20 mouse cellular contexts compared by ENCODE assay signal in genomic region chr6:9133589-9134279, GRCm38 (mm10).
DNase-seq lines count a peak whose midpoint lies in the region; ATAC-seq and TF ChIP-seq lines count a peak whose summit lies in the region.
"Had no signal": no experiment of that assay in that cellular context is flagged by ENCODE, and none has a peak within 500 bp of the region (broad histone marks: within the 10 kb centered on the region; RNA-seq: fewer than 3 reads in every experiment).

No protein-coding gene starts in this region.

- no peaks in the 10 kb centered on the region for H3K36me3 ChIP-seq in forebrain, embryonic 15.5 days
- no peaks in the 10 kb centered on the region for H3K36me3 ChIP-seq in forebrain, embryonic 10.5 days (replicated peaks)
- H3K36me3 ChIP-seq in midbrain, embryonic 14.5 days (ENCODE audit: control insufficient read depth, insufficient read depth, low read length), result no peaks in the 10 kb centered on the region
- no peaks in the 10 kb centered on the region for H3K36me3 ChIP-seq in midbrain, embryonic 16.5 days (ENCODE audit: control insufficient read depth, insufficient read depth, low read length)
- H3K36me3 ChIP-seq: hindbrain, embryonic 12.5 days; hindbrain, embryonic 15.5 days had no signal

- H3K27ac ChIP-seq in forebrain, embryonic 15.5 days (replicated peaks), result 0 out of 2 replicates have a peak overlapping the region, but pooled peaks have one; percentile 0
- no peak overlapping the region for H3K27ac ChIP-seq in forebrain, embryonic 10.5 days
- H3K27ac ChIP-seq in midbrain, embryonic 14.5 days (replicated peaks; ENCODE audit: low read depth, low read length), result no peak overlapping the region
- no peak overlapping the region for H3K27ac ChIP-seq in midbrain, embryonic 16.5 days (ENCODE audit: low read length)
- H3K27ac ChIP-seq: gastrocnemius, adult 2 months; hindbrain, embryonic 12.5 days; hindbrain, embryonic 15.5 days had no signal

- DNase-seq in forebrain, embryonic 10.5 days (ENCODE audit: extremely low spot score, low spot score), result no peak
- DNase-seq in midbrain, embryonic 14.5 days, result peak; percentile 16
- peak; percentile 61 for DNase-seq in brain, embryonic 14.5 days (ENCODE audit: low read depth)
- DNase-seq in frontal cortex, postnatal 25 days (ENCODE audit: low spot score in 2 of 2), result no peak
- DNase-seq: adrenal gland, adult 8-10 months; adrenal gland, postnatal 25 days; cerebellum, adult 18-20 months; cerebellum, adult 9-10 months; cerebellum, postnatal 14 days; gastrocnemius, adult 2 months; gastrocnemius, postnatal 14 days; heart, adult 11 months had no signal

- TF ChIP-seq POLR2A in brain, embryonic 14.5 days (IDR thresholded peaks at IDR 0.05; ENCODE audit: borderline replicate concordance, extremely low read depth, insufficient read depth, insufficient read length, poor library complexity, severe bottlenecking), result no peak

- no peaks in the 10 kb centered on the region for H3K27me3 ChIP-seq in forebrain, embryonic 15.5 days
- no peaks in the 10 kb centered on the region for H3K27me3 ChIP-seq in forebrain, embryonic 10.5 days (ENCODE audit: poor library complexity, severe bottlenecking)
- H3K27me3 ChIP-seq in midbrain, embryonic 14.5 days (ENCODE audit: control insufficient read depth, insufficient read depth, low read length), result no peaks in the 10 kb centered on the region
- no peaks in the 10 kb centered on the region for H3K27me3 ChIP-seq in midbrain, embryonic 16.5 days (ENCODE audit: control insufficient read depth, insufficient read depth, low read depth, low read length)
- H3K27me3 ChIP-seq: hindbrain, embryonic 12.5 days; hindbrain, embryonic 15.5 days had no signal

- H3K4me2 ChIP-seq in forebrain, embryonic 15.5 days (replicated peaks), result no peak overlapping the region
- no peak overlapping the region for H3K4me2 ChIP-seq in midbrain, embryonic 14.5 days (ENCODE audit: low read length)
- no peak overlapping the region for H3K4me2 ChIP-seq in midbrain, embryonic 16.5 days (ENCODE audit: low read length)
- H3K4me2 ChIP-seq: heart, embryonic 11.5 days; hindbrain, embryonic 12.5 days; hindbrain, embryonic 15.5 days had no signal

- WGBS in forebrain, embryonic 15.5 days, result 49% methylated on average over 3 of the region's 3 CpGs
- 78% methylated on average over 3 of the region's 3 CpGs for WGBS in forebrain, embryonic 10.5 days
- WGBS in midbrain, embryonic 14.5 days, result 64% methylated on average over 3 of the region's 3 CpGs
- WGBS in midbrain, embryonic 16.5 days, result 51% methylated on average over 3 of the region's 3 CpGs

- no peak overlapping the region for H3K4me3 ChIP-seq in forebrain, embryonic 15.5 days
- no peak overlapping the region for H3K4me3 ChIP-seq in forebrain, embryonic 10.5 days
- no peak overlapping the region for H3K4me3 ChIP-seq in midbrain, embryonic 14.5 days (replicated peaks; ENCODE audit: low read depth, low read length)
- no peak overlapping the region for H3K4me3 ChIP-seq in midbrain, embryonic 16.5 days (ENCODE audit: low read depth, low read length)
- H3K4me3 ChIP-seq: gastrocnemius, adult 2 months; hindbrain, embryonic 12.5 days; hindbrain, embryonic 15.5 days had no signal

- no peaks in the 10 kb centered on the region for H3K9me3 ChIP-seq in forebrain, embryonic 15.5 days
- H3K9me3 ChIP-seq in forebrain, embryonic 10.5 days, result no peaks in the 10 kb centered on the region
- no peaks in the 10 kb centered on the region for H3K9me3 ChIP-seq in midbrain, embryonic 14.5 days (ENCODE audit: control insufficient read depth, low read length)
- H3K9me3 ChIP-seq in midbrain, embryonic 16.5 days (replicated peaks; ENCODE audit: control insufficient read depth, low read length, poor library complexity, severe bottlenecking), result no peaks in the 10 kb centered on the region
- H3K9me3 ChIP-seq: hindbrain, embryonic 12.5 days; hindbrain, embryonic 15.5 days had no signal

- TF ChIP-seq CTCF in brain, embryonic 14.5 days (IDR thresholded peaks at IDR 0.05; ENCODE audit: borderline replicate concordance, extremely low read depth, insufficient read depth, insufficient read length), result no peak

- ATAC-seq in forebrain, embryonic 15.5 days (replicated peaks), result no peak; the same call in 1 of the 2 replicates
- ATAC-seq in midbrain, embryonic 14.5 days (ENCODE audit: low FRiP score, low TSS enrichment), result no peak
- no peak for ATAC-seq in midbrain, embryonic 16.5 days
- ATAC-seq: activated CD4-positive, CD25-positive, alpha-beta regulatory T cell, adult 4 months; CD4-positive, CD25-positive, alpha-beta regulatory T cell, adult 4 months; intestine, postnatal 0 days had no signal

- no peak overlapping the region for H3K9ac ChIP-seq in forebrain, embryonic 15.5 days (replicated peaks)
- no peak overlapping the region for H3K9ac ChIP-seq in midbrain, embryonic 14.5 days (replicated peaks; ENCODE audit: low read length)
- H3K9ac ChIP-seq in midbrain, embryonic 16.5 days (ENCODE audit: low read depth, low read length), result no peak overlapping the region
- H3K9ac ChIP-seq: hindbrain, embryonic 12.5 days; hindbrain, embryonic 15.5 days had no signal

- H3K4me1 ChIP-seq in forebrain, embryonic 15.5 days, result 0 out of 2 replicates have a peak, but pooled peaks cover 3% of the 10 kb centered on the region
- H3K4me1 ChIP-seq in forebrain, embryonic 10.5 days, result no peaks in the 10 kb centered on the region
- H3K4me1 ChIP-seq in midbrain, embryonic 14.5 days (ENCODE audit: control insufficient read depth, insufficient read depth, low read length), result no peaks in the 10 kb centered on the region
- H3K4me1 ChIP-seq in midbrain, embryonic 16.5 days (ENCODE audit: control insufficient read depth, insufficient read depth, low read length), result no peaks in the 10 kb centered on the region
- H3K4me1 ChIP-seq: hindbrain, embryonic 12.5 days; hindbrain, embryonic 15.5 days had no signal

Comparison
In these comparisons a context has a peak if more than half of its experiments do, and no peak if none do; other contexts are left out.
1. DNase-seq: peak in midbrain, embryonic 14.5 days (single experiment) and brain, embryonic 14.5 days (single experiment); none in forebrain, embryonic 10.5 days (single experiment) and frontal cortex, postnatal 25 days (0 of 2).